Mouse (Mus musculus) urinary bladder, adult 18-20 months (tissue): ENCODE data around the gene Wdr18.

Experiments
- DNase-seq, 2 experiments: peaks; one replicate each; pipeline ENCODE4 v3.0.0; 2022; ENCODE audit warnings: low spot score in 2 of 2, mixed read lengths in 2 of 2

Wdr18 gene

DNA sequence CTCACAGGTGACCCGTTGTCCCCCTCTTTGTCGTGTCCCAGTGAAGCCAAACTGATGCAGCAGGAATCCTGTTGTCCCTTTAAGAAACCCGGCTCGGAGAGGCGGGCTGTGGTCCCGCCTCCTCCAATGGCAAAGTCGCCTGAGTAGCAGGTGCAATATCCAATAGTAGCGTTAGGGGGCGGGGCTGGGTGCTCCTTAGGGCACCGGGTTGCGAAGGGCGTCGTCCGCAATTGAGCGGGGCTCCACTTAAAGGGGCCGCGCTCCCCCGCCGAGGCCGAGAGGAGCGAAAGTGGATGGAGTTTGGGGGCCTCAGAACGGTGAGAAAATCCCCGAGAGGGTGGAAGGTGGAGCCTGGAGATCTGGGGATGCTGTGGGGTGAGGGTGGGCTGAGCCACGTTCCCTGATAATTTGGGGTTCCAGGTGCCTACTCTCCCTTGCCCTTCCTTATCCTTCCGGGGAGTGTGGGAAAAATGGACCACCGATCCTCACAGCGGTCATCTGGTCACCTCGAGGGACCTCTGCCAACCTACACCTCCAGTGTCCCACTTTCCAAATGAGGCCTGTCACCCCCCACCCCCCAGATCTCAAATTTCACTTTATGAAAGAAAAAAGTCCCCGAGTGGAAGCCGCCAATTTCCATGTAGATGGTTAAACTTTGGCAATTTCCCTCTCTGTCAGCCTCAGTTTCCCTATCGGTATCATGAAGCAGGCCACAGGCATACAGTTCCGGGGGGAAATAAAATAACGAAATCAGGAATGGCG is 36.5 kb downstream of the Wdr18 start, which contains the start of gene Abca7:
TSS of gene Abca7 (plus strand) at position 223 of the 762 bp plus-strand sequence.
- peak; percentile 93 to 96 for DNase-seq

DNA sequence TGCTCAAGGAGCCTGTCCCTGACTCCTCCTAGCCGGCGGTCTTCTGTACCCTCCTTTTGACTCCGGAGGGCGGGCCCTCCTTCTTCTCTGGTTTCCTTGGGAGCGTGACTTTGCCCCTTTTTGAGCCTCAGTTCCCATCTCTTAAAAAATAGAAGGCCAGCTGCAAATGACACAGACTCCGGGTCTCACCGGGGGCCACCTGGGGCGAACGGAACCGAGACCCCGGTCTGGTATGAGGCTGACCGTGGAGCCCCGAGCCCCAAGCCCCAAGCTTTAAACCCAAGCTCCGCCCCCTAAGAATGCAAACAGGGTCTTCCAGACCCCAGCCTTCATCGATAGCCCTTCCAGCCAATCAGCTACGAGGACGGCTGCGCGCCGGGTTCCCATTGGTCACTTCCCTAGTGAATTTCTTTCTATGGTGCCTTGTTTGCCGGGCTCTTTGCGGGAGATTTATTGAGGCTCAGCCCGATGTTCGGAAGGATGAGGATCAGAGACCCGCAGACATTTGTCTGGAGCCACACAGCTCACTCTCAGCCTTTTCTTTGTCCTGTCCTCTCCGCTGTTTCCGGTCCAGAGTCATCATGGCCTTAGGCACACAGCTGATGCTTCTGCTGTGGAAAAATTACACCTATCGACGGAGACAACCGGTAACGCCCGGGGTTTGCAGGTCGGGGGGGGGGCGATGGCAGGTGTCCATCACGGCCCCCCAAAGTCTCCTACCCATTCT is 37.2 kb downstream of the Wdr18 start:
- peak in 1 of 2 experiments; percentile 35 for DNase-seq

GRCm38 (mm10) chr10:79997819-79998218 is 37.9 kb downstream of the Wdr18 start:
- DNase-seq, result no peak

DNA sequence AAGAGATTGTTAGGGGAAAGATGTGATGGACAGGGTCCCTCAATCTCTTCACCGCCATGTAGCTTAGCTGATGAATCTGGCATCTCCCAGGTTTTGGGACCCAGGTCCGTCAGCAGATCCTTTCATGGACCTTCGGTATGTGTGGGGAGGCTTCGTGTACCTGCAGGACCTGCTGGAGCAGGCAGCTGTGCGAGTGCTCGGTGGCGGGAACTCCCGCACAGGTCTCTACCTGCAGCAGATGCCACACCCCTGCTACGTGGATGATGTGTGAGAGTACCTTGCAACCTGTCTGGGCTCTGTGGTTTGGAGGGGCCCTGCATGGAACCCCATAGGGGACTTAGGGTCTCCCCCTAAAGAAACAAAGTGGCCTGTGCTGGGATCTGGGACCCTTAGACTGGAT is 42.0 kb downstream of the Wdr18 start:
- no peak for DNase-seq

DNA sequence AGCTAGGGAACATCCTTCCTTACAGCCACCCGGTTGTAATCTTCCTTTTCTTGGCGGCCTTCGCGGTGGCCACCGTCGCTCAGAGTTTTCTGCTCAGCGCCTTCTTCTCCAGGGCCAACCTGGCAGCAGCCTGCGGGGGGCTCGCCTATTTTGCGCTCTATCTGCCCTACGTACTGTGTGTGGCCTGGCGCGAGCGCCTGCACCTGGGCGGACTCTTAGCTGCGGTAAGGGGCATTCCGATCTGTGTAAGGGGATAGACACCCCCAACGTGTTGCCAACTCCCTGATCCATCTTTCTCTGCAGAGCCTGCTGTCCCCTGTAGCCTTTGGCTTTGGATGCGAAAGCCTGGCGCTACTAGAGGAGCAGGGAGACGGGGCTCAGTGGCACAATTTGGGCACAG is 42.9 kb downstream of the Wdr18 start:
- no peak for DNase-seq

- DNase-seq, result no peak
Observed at GRCm38 (mm10) chr10:80003374-80004232, 43.7 kb downstream of the Wdr18 start.

DNA sequence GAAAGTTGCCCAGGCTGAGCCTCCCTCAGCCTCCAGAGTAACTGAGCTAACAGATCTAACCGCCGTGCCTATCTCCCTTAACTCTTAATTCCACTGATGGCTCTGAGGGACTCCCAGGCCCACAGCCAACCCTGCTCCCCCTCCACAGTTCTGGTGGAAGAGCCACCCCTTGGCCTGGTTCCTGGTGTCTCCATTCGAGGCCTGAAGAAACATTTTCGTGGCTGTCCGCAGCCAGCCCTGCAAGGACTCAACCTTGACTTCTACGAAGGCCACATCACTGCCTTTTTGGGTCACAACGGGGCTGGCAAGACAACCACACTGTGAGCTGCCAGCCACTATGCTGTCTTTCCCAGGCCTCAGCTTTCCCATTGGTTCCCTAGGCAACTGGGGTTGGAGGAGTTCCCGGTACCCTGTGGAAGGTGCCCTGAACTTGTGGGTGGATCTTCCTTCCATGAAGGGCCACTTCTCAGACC is 44.3 kb downstream of the Wdr18 start:
- no peak for DNase-seq

DNA sequence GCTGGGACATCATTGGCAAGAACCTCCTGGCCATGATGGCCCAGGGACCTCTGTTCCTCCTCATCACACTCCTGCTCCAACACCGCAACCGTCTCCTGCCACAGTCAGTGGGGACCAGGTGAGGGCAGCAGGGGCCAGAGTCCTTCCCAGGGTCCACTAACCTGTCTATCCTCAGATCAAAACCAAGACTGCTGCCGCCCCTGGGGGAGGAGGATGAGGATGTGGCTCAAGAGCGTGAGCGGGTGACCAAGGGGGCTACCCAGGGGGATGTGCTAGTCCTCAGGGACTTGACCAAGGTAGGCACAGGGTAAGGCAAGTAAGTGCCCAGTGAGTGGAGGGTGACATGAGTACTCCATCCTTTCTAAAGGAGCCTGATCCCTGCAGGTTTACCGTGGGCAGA is 51.8 kb downstream of the Wdr18 start:
- DNase-seq, result no peak

DNA sequence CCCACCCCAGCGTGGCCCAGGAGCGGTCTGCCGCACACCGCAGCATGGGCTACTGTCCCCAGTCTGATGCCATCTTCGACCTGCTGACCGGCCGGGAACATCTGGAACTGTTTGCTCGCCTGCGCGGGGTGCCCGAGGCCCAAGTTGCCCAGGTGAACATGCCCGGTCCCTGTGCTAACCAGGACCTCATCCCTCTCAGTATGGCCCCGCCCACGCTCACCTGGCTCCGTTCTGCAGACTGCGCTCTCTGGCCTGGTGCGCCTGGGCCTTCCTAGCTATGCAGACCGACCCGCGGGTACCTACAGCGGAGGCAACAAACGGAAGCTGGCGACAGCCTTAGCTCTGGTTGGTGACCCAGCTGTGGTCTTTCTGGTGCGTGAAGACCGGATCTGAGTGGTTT is 53.7 kb downstream of the Wdr18 start:
- no peak for DNase-seq

DNA sequence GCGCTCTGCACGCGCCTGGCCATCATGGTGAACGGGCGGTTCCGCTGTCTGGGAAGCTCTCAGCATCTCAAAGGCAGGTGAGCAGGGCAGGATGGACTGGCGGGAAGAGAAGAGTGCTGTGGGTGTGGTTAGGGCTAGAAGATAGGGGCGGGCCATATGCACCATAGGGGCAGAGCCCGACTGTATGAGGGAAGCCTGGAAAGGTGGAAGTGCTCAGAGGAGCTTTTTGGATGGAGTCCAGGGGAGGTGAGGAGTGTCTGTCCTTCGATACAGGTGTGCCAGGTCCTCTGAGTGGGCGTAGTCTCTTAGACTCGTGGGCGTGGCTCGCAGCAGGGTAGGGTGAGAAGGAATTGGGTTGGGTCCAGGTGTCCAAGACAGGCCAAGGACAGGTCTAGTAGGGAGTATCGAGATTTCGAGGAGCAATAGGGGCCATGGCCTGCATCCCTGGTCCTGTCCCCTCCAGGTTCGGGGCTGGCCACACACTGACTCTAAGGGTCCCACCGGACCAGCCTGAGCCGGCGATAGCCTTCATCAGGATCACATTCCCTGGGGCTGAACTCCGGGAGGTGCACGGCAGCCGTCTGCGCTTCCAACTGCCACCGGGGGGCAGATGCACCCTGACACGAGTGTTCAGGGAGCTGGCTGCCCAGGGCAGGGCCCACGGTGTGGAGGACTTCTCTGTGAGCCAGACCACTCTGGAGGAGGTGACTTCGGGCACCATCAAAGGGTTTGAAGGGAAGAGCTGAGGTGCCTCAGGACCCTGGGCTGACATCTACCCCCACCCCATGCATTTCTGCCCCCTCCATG is 54.7 kb downstream of the Wdr18 start:
- no peak for DNase-seq

DNA sequence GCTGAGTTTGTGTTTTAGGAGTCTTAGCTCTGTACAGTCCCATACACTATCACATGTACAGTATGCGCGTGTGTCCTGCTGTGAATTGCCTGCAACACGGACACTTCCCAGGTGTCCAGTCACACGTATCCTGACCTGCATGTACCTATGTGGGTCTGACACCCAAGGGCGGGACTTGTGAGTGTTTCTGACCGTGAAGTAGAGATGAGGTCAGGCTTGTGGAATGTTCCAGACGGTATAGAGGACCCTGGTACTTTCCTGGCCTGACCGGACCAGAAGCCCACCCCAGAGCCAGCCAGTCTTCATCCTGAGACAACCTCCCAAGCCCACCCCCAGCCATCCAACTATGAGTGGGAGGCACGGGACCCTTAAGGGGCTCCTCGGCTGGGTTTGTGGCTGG is 55.6 kb downstream of the Wdr18 start:
- no peak for DNase-seq

DNA sequence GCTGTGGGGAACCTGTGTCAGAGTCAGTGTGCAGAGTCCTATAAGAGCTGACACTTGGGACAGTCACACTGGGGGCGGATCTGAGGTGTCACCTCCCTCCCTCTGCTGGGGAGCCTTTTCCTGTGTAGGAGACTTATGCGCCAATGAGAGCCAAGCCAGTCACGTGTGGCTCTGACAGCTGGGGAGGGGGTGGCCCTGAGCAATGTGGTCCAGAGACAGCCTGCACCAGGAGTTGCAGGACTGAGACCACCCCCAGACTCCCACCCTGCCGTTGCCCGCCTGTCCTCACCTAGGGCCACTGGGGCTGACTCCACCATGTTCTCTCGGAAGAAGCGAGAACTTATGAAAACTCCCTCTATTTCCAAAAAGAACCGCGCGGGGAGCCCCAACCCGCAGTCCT is 56.6 kb downstream of the Wdr18 start, which contains the start of gene Arhgap45:
TSS of gene Arhgap45 (plus strand) at position 143 of the 400 bp plus-strand sequence.
- no peak for DNase-seq

DNA sequence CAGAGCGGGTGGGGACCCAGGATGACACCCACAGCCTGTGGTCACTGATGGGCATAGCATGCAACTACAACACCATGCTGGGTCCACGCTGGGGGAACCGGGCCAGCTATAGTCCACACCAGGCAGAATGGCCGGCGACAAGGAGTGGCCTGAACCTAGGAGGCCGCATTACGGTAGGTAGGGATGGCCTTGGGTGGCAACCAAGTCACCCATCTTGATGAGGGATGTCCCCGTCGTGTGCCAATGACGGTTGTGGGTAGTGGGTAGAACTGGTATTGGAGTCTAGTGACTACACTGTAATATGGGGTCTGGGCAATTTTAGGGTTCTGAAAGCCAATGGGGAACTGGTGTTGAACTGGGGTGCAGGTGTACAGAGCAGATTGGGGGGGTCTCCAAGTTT is 57.0 kb downstream of the Wdr18 start:
- no peak for DNase-seq

GRCm38 (mm10) chr10:80017361-80017760 is 57.4 kb downstream of the Wdr18 start:
- no peak for DNase-seq

DNA sequence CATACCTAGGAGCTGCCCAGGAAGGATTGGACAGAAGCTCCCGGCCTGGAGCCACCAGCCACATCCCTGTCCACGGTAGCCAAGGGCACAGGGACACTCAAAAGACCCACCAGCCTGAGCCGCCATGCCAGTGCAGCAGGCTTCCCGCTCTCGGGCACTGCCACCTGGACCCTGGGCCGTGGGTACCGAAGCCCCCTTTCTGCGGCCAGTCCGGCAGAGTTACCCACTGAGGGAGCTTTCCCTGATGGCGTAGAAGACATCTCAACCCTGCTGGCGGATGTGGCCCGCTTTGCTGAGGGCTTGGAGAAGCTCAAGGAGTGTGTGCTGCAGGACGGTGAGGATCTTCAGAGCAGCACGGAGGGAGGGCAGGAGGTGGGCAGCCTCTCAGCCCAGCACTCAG is 57.8 kb downstream of the Wdr18 start:
- no peak for DNase-seq

GRCm38 (mm10) chr10:80018739-80019297 is 58.9 kb downstream of the Wdr18 start:
- no peak for DNase-seq

- no peak for DNase-seq
Observed at GRCm38 (mm10) chr10:80019471-80020131, 59.6 kb downstream of the Wdr18 start.
